Mouse (Mus musculus) thymus, adult 2 months (tissue): ENCODE measurements around the gene Gramd1a. TPM values are rescaled to one million over a fixed set of nuclear protein-coding genes. Genes with fewer than 3 reads are reported as not detected.
A peak's percentile ranks its signal among the peaks of the same experiment; 100 is the strongest.

ENCODE experiments used
- DNase-seq: peaks from one replicate; pipeline ENCODE4 v3.0.0; 2021
- H3K27ac ChIP-seq: fragments of 200-500 bp; 2 replicates; pipeline ENCODE4 v1.5.1; 2012; ENCODE audit warnings: low read length, control low read depth; ENCODE audit not compliant: control insufficient read depth, insufficient read depth
- H3K27me3 ChIP-seq: fragments of 200-500 bp; 2 replicates; pipeline ENCODE4 v1.6.1; 2012; ENCODE audit warnings: mild to moderate bottlenecking, low read length, moderate library complexity, mixed read lengths; ENCODE audit not compliant: control insufficient read depth, insufficient read depth
- H3K36me3 ChIP-seq: fragments of 200-500 bp; 2 replicates; pipeline ENCODE4 v1.6.1; 2012; ENCODE audit warnings: mild to moderate bottlenecking, low read length, moderate library complexity; ENCODE audit not compliant: control insufficient read depth, insufficient read depth
- H3K4me1 ChIP-seq: fragments of 200-500 bp; replicated peaks from 2 replicates; pipeline ENCODE4 v1.6.1; 2012; ENCODE audit warnings: low read length; ENCODE audit not compliant: control insufficient read depth, insufficient read depth
- H3K4me3 ChIP-seq: fragments of 200-500 bp; 2 replicates; pipeline ENCODE4 v1.5.1; 2012; ENCODE audit warnings: mild to moderate bottlenecking, low read length, control low read depth, moderate library complexity; ENCODE audit not compliant: control insufficient read depth, insufficient read depth
- CTCF ChIP-seq: fragments of 200-500 bp; IDR thresholded peaks from 2 replicates; pipeline ENCODE4 v1.5.1; 2012; ENCODE audit warnings: mild to moderate bottlenecking, control low read depth, low read length, moderate library complexity, borderline replicate concordance; ENCODE audit not compliant: control insufficient read depth, poor library complexity, insufficient read depth; ENCODE audit errors: extremely low read depth
- POLR2A ChIP-seq: fragments of 200-500 bp; IDR thresholded peaks from 2 replicates; pipeline ENCODE4 v1.6.1; 2012; ENCODE audit warnings: mild to moderate bottlenecking, low read length, control low read depth, moderate library complexity; ENCODE audit not compliant: control insufficient read depth, poor library complexity, insufficient read depth; ENCODE audit errors: extremely low read depth
- WGBS: fragments of 180-500 bp; shearing (Covaris S2); methylation state at CpG from one replicate; pipeline ENCODE4 v1.1.7; 2018; 5-methylcytosine and 5-hydroxymethylcytosine counted together
- polyA plus RNA-seq: library from polyadenylated mRNA; depleted of rRNA; stranded (reverse); fragments of >200 nt; gene quantifications from 2 replicates; pipeline ENCODE4 v1.2.3, GENCODE M21; 2012

Gene Gramd1a
- polyA plus RNA-seq, 1 experiment, result 790 TPM

DNA sequence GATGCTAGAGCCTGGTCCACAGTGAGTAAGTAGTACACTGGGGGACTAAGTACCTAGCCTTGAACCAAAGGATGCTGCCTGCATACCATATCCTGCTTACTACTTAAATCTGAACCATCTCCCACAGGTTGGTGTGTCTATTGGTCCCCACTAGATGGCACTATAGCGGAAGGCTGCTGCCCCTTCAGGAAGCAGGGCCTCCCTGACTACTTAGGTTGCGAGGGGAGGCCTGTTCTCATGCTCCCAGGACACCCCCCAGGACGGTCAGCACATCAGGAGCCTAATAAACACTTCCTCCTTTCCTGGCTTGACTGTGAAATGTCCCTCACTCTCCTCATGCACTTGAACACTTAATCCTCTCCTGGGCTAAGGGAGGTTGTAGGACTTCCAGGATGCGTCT lies 24.9 kb downstream of the Gramd1a start:
- peak; percentile 63 for DNase-seq
- H3K27me3 ChIP-seq, result peaks cover 9% of the 10 kb centered on the region
- TF ChIP-seq CTCF, result peak; percentile 77; the same call in 1 of the 2 replicates
- no peak for TF ChIP-seq POLR2A
- no peak overlapping the region for H3K27ac ChIP-seq
- peaks cover 70% of the 10 kb centered on the region for H3K36me3 ChIP-seq
- 46% methylated on average over 4 of the region's 4 CpGs for WGBS
- no peaks in the 10 kb centered on the region for H3K4me1 ChIP-seq
- no peak overlapping the region for H3K4me3 ChIP-seq

DNA sequence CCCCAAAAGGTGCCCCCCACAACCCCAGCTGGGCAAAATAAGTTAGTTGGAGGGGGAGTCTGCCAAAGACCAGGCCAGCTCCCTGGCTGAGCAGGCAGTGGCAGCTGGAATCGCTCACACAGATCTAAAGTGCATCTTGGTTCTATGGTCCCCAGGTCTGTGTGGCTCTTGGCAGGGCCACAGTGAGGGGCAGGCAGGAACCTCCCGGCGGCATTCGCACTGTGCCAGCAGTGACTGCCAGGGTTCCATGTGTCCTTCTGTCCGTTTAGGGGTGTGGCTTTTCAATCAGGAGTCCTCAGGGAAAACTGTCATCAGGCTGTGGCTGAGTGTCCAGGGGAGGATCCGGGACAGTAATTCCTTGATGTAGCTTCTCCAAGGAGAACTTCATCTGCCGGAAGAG lies 25.5 kb downstream of the Gramd1a start:
- Histone ChIP-seq H3K27me3 (peaks cover 9% of the 10 kb centered on the region), H3K4me1 (no peaks in the 10 kb centered on the region), H3K36me3 (peaks cover 63% of the 10 kb centered on the region), H3K4me3 (no peak overlapping the region), H3K27ac (no peak overlapping the region)
- TF ChIP-seq CTCF (no peak), POLR2A (no peak)
- WGBS, result 97% methylated on average over 7 of the region's 7 CpGs
- DNase-seq, result no peak

DNA sequence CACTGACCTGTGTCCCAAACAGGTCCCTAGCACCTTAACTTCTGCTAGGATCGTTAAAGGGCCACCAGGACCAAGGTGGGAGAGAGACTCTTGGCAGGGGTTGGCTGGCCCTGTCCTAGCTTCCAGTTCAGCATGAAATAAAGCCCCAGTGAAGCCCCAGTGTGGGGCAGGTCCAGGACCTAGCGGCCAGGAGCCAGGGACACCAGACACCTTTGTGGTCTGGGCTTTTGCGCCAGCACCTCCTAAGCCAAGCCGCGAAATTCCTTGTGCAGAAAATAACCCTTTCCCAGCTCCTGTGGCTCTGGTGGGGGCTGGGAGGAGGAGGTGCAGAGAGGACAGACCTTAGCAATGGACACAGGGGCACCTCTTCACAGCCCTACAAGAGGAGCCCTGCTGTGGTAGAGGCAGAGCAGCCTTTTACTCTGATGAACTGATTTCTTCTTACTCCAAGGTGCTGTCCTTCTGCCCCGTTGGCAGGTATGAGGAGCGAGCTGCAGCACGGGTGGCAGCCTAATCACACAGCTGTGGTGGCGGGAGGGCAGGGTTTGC lies 27.5 kb downstream of the Gramd1a start:
- TF ChIP-seq CTCF (no peak), POLR2A (no peak)
- WGBS, result 87% methylated on average over 9 of the region's 9 CpGs
- no peak overlapping the region for H3K4me3 ChIP-seq
- DNase-seq, result no peak
- H3K27me3 ChIP-seq, result peaks cover 9% of the 10 kb centered on the region
- no peaks in the 10 kb centered on the region for H3K4me1 ChIP-seq
- H3K36me3 ChIP-seq, result peaks cover 45% of the 10 kb centered on the region
- no peak overlapping the region for H3K27ac ChIP-seq

- Histone ChIP-seq H3K4me3 (peak within 1 kb of the TSS; percentile 23; the same call in 1 of the 2 replicates), H3K27me3 (peaks cover 9% of the 10 kb centered on the region), H3K4me1 (no peaks in the 10 kb centered on the region), H3K36me3 (peaks cover 34% of the 10 kb centered on the region), H3K27ac (no peak within 1 kb of the TSS)
- DNase-seq, result no peak
- TF ChIP-seq POLR2A (no peak), CTCF (no peak)
- WGBS, result 4% methylated on average over 59 of the region's 60 CpGs
Observed at GRCm38 (mm10) chr7:31126851-31127724, 28.6 kb downstream of the Gramd1a start, which contains the start of gene Scn1b. Gene Scn1b (minus strand): TSS chr7:31127003.

DNA sequence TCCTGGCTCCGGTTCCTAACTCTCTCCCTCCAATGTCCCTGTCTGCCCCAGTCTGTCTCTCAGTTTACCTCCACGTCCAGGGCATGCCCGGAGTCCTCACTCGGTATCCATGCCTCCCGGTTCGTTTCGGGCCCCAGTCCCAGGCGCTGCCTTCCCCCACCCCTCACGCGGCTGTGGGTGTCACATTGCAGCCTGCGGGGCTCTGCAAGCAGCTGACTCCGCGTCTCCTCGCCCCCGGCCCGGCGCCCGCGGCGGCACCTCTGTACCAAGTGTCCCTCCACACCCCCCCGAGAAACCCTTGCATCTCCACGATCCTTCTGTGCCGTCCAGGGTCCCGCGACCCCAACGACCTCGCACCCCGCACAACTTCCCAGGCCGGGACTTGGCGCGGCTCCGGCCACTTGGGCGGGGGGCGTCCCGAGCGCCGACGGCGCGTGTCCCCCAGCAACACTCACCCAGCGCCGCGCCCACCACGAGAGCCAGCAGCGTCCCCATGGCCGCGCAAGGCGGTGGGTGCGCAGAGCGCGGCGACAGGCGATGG lies 29.4 kb downstream of the Gramd1a start:
- WGBS, result 3% methylated on average over 53 of the region's 53 CpGs
- TF ChIP-seq CTCF, result no peak
- TF ChIP-seq POLR2A, result no peak
- peak overlapping the region; percentile 23; the same call in 1 of the 2 replicates for H3K4me3 ChIP-seq

GRCm38 (mm10) chr7:31125116-31125515 lies 30.6 kb downstream of the Gramd1a start:
- 16% methylated on average over 13 of the region's 13 CpGs for WGBS
- Histone ChIP-seq H3K27me3 (peaks cover 9% of the 10 kb centered on the region), H3K27ac (no peak overlapping the region), H3K4me1 (no peaks in the 10 kb centered on the region), H3K36me3 (peaks cover 16% of the 10 kb centered on the region), H3K4me3 (no peak overlapping the region)
- TF ChIP-seq CTCF (no peak), POLR2A (no peak)
- no peak for DNase-seq

More for the DNA sequence above, 29.4 kb downstream of the Gramd1a start:
- Histone ChIP-seq H3K36me3 (peaks cover 26% of the 10 kb centered on the region), H3K27me3 (peaks cover 9% of the 10 kb centered on the region), H3K27ac (no peak overlapping the region), H3K4me1 (no peaks in the 10 kb centered on the region)
- no peak for DNase-seq

- Histone ChIP-seq H3K27me3 (peaks cover 9% of the 10 kb centered on the region), H3K27ac (no peak overlapping the region), H3K36me3 (peaks cover 8% of the 10 kb centered on the region; the same call in 1 of the 2 replicates), H3K4me3 (no peak overlapping the region), H3K4me1 (no peaks in the 10 kb centered on the region)
- no peak for DNase-seq
- TF ChIP-seq POLR2A (no peak), CTCF (no peak)
- WGBS, result 80% methylated on average over 5 of the region's 5 CpGs
Observed at GRCm38 (mm10) chr7:31124381-31124780, 31.3 kb downstream of the Gramd1a start.
